Mouse (Mus musculus) forebrain, embryonic 11.5 days (tissue): ENCODE measurements around the gene Hint3. TPM values are rescaled to one million over a fixed set of nuclear protein-coding genes. Genes with fewer than 3 reads are reported as not detected.

Experiments used
- ATAC-seq: fragments of 200-750 bp; cut with Nextera tagmentation; replicated peaks from 2 replicates; pipeline ENCODE4 v1.8.0; 2017; ENCODE audit warnings: moderate TSS enrichment; ENCODE audit not compliant: low FRiP score
- DNase-seq: peaks from one replicate; pipeline ENCODE4 v3.0.0-alpha.2; 2017; ENCODE audit warnings: low spot score
- H3K27ac ChIP-seq: fragments of 300-500 bp; sonication (generic); 2 replicates; pipeline ENCODE4 v1.5.1; 2014; ENCODE audit warnings: low read depth, low read length
- H3K27me3 ChIP-seq: fragments of 300-500 bp; sonication (generic); 2 replicates; pipeline ENCODE4 v1.6.1; 2014; ENCODE audit warnings: mild to moderate bottlenecking, low read length, mixed read lengths; ENCODE audit not compliant: control insufficient read depth, insufficient read depth
- H3K36me3 ChIP-seq: fragments of 300-500 bp; sonication (generic); 2 replicates; pipeline ENCODE4 v1.6.1; 2014; ENCODE audit warnings: mild to moderate bottlenecking, low read length, moderate library complexity, mixed read lengths; ENCODE audit not compliant: control insufficient read depth, insufficient read depth
- H3K4me1 ChIP-seq: fragments of 300-500 bp; sonication (generic); replicated peaks from 2 replicates; pipeline ENCODE4 v1.6.1; 2014; ENCODE audit warnings: low read length, mixed read lengths; ENCODE audit not compliant: control insufficient read depth, insufficient read depth
- H3K4me2 ChIP-seq: fragments of 300-500 bp; sonication (generic); 2 replicates; pipeline ENCODE4 v1.6.1; 2014; ENCODE audit warnings: low read depth, mild to moderate bottlenecking, low read length, moderate library complexity, mixed read lengths; ENCODE audit not compliant: severe bottlenecking
- H3K4me3 ChIP-seq: fragments of 300-500 bp; sonication (generic); 2 replicates; pipeline ENCODE4 v1.5.1; 2014; ENCODE audit warnings: low read depth, low read length
- H3K9ac ChIP-seq: fragments of 300-500 bp; sonication (generic); 2 replicates; pipeline ENCODE4 v1.6.1; 2014; ENCODE audit warnings: low read length
- H3K9me3 ChIP-seq: fragments of 300-500 bp; sonication (generic); 2 replicates; pipeline ENCODE4 v1.6.1; 2016; ENCODE audit warnings: low read length, mixed read lengths; ENCODE audit not compliant: control insufficient read depth
- WGBS: fragments of 180-500 bp; shearing (Covaris S2); extraction: QIAGEN DNeasy Blood & Tissue Kit; methylation state at CpG from one replicate; pipeline ENCODE4 v1.1.7; 2014; 5-methylcytosine and 5-hydroxymethylcytosine counted together
- polyA plus RNA-seq: library from polyadenylated mRNA; unstranded; fragments of >200 nt; fragmentation: Nextera tagmentation; extraction: Ambion mirVana; gene quantifications from 2 replicates; pipeline ENCODE4 v1.2.1, GENCODE M21; 2014

Hint3 gene
- polyA plus RNA-seq, 1 experiment from 2014 or later = 19.5 TPM

DNA sequence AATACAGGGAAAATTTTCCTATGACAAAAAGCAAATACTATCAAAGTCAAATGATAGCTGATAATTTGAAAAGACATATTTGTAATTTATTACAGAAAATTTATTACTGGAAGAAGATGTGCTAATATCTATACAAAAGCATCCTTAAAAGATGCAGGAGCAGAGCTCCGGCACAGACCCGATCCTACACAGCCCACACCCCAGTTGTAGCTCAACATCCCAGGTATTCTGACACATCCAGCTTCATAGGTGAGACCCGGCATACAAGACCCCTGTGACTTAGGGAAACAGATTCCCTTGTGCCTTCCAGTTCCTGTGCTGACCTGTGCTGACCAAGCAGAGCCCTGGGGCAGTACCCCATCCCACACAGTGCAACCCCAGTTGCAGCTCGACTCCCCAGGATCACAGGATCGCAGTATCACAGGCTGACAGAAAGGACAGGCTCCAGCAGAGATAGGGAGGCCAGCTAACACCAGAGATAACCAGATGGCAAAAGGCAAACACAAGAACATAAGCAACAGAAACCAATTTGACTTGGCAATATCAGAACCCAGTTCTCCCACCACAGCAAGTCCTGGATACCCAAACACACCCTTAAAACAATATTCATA lies 51.7 kb downstream of the Hint3 start:
- Histone ChIP-seq H3K4me2 (no peak overlapping the region), H3K9ac (no peak overlapping the region), H3K9me3 (no peaks in the 10 kb centered on the region), H3K4me3 (no peak overlapping the region), H3K27me3 (no peaks in the 10 kb centered on the region), H3K27ac (no peak overlapping the region), H3K36me3 (no peaks in the 10 kb centered on the region; the same call in 1 of the 2 replicates), H3K4me1 (no peaks in the 10 kb centered on the region)
- ATAC-seq = no peak
- 93% methylated on average over 5 of the region's 5 CpGs for WGBS
- DNase-seq = no peak

DNA sequence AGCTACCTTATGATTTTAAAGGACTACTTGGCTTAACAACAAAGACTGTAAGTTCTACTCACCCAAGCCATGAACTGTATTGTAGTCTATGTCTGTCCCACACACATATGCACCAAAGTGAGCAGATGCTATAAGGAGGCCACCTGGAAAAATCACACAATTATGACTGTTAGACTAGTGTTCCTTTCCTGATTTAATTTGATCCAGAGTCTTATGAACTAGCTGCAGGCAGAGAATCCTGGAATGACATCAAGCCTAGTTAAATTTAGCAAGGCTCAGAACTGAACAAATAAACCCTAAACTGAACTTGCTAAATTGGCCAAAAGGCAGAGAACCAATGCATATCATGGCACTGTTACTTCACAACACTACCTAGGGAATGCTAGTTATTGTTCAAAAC lies 63.1 kb downstream of the Hint3 start:
- DNase-seq = no peak
- H3K4me2 ChIP-seq = no peak overlapping the region
- peaks cover 3% of the 10 kb centered on the region; the same call in 1 of the 2 replicates for H3K36me3 ChIP-seq
- no peak for ATAC-seq
- no peak overlapping the region for H3K27ac ChIP-seq
- H3K4me1 ChIP-seq = no peaks in the 10 kb centered on the region
- H3K9ac ChIP-seq = no peak overlapping the region
- H3K4me3 ChIP-seq = no peak overlapping the region
- no peaks in the 10 kb centered on the region for H3K9me3 ChIP-seq
- no peaks in the 10 kb centered on the region for H3K27me3 ChIP-seq

DNA sequence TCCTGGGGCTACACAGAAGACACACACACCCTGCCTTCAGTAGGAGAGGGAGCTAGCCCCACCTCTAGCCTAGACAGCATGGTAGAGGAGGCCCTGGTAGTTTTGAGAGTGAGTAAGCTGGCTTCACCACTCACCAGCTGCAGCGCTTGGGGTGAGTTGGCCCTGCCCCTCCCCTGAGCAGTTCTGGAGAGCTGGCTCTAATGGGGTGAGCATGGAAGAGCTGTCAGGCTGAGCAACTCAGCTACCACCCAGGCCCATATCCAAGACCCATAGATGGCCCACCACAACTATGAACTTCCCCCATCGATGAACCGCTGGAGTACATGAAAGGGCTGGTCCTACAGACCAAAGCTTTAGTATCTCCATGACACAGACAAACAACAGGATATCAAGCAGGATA lies 64.8 kb downstream of the Hint3 start:
- no peaks in the 10 kb centered on the region for H3K27me3 ChIP-seq
- no peak overlapping the region for H3K4me3 ChIP-seq
- H3K4me2 ChIP-seq = no peak overlapping the region
- WGBS = 96% methylated on average over 3 of the region's 3 CpGs
- no peak overlapping the region for H3K27ac ChIP-seq
- H3K9ac ChIP-seq = no peak overlapping the region
- ATAC-seq (no peak), DNase-seq (no peak)
- H3K4me1 ChIP-seq = no peaks in the 10 kb centered on the region
- H3K36me3 ChIP-seq = peaks cover 3% of the 10 kb centered on the region; the same call in 1 of the 2 replicates
- H3K9me3 ChIP-seq = no peaks in the 10 kb centered on the region

Other genes with a start within 250 kb of the Hint3 start
- gene Trmt11, start 28.9 kb downstream of the Hint3 start, polyA plus RNA-seq = 35.2 and 36.8 TPM in 2 replicates
- gene Ncoa7, start 173.7 kb upstream of the Hint3 start, polyA plus RNA-seq = 7.6 and 8.8 TPM in 2 replicates
- 2.3 and 2.4 TPM in 2 replicates for gene Hey2, start 213.2 kb upstream of the Hint3 start, polyA plus RNA-seq